Mouse (Mus musculus): Measurements from ENCODE around the gene Zdhhc8. TPM values are rescaled to one million over a fixed set of nuclear protein-coding genes. Genes with fewer than 3 reads are reported as not detected.

The Zdhhc8 gene
- 16.3 and 22.7 TPM in 2 replicates for polyA plus RNA-seq (2015; fragmentation: Nextera tagmentation; extraction: Ambion mirVana)

- no peaks in the 10 kb centered on the region for H3K27me3 ChIP-seq (ENCODE audit: control insufficient read depth, insufficient read depth, low read length)
- peak within 1 kb of the TSS; percentile 82 for H3K4me2 ChIP-seq (ENCODE audit: low read depth, low read length)
- ATAC-seq (replicated peaks; ENCODE audit: extremely low read depth, insufficient read depth, low FRiP score) = peak; percentile 76
- H3K36me3 ChIP-seq (ENCODE audit: control insufficient read depth, insufficient read depth) = peaks cover 10% of the 10 kb centered on the region
- H3K4me3 ChIP-seq (ENCODE audit: low read length) = peak within 1 kb of the TSS; percentile 94
- peaks cover 44% of the 10 kb centered on the region for H3K4me1 ChIP-seq (ENCODE audit: control insufficient read depth, insufficient read depth, low read length)
- H3K9ac ChIP-seq (ENCODE audit: low read length) = peak within 1 kb of the TSS; percentile 95
- peak within 1 kb of the TSS; percentile 96 for H3K27ac ChIP-seq (ENCODE audit: low read length)
- WGBS = under 1% methylated on average over 67 of the region's 79 CpGs
- no peaks in the 10 kb centered on the region for H3K9me3 ChIP-seq (replicated peaks; ENCODE audit: control insufficient read depth, low read length)
Measured at GRCm38 (mm10) chr16:18234671-18235388, at the start of gene Zdhhc8. Zdhhc8 (minus strand) TSS chr16:18235136.

DNA sequence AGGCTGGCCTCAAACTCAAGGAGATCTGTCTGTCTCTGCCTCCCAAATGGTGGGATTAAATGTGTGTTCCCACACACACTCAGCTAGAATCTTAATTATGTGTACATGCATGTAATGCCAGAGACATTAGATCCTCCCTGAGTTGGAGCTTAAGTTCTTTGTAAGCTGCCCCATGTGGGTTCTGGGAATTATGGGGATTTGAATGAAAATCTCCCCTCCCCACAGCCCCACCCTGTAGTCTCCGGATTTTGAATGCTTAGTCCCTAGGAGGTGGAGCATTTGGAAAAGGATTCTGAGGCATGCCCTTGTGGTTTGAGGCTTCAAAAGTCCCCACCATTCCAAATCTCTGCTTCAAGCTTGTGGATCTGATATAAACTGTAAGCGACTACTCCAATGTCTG lies 40.2 kb upstream of the Zdhhc8 start:
- Histone ChIP-seq H3K27me3 (ENCODE audit: control insufficient read depth, insufficient read depth, low read length) (no peaks in the 10 kb centered on the region), H3K4me2 (ENCODE audit: low read depth, low read length) (no peak overlapping the region), H3K36me3 (ENCODE audit: control insufficient read depth, insufficient read depth) (peaks cover 71% of the 10 kb centered on the region), H3K9me3 (replicated peaks; ENCODE audit: control insufficient read depth, low read length) (no peaks in the 10 kb centered on the region), H3K27ac (ENCODE audit: low read length) (no peak overlapping the region), H3K4me3 (ENCODE audit: low read length) (no peak overlapping the region), H3K4me1 (ENCODE audit: control insufficient read depth, insufficient read depth, low read length) (no peaks in the 10 kb centered on the region), H3K9ac (ENCODE audit: low read length) (no peak overlapping the region)
- 77% methylated on average over 2 of the region's 2 CpGs for WGBS
- no peak for ATAC-seq (replicated peaks; ENCODE audit: extremely low read depth, insufficient read depth, low FRiP score)

GRCm38 (mm10) chr16:18268182-18268581 lies 33.2 kb upstream of the Zdhhc8 start:
- Histone ChIP-seq H3K4me2 (ENCODE audit: low read depth, low read length) (no peak overlapping the region), H3K4me3 (ENCODE audit: low read length) (no peak overlapping the region), H3K9me3 (replicated peaks; ENCODE audit: control insufficient read depth, low read length) (no peaks in the 10 kb centered on the region), H3K9ac (ENCODE audit: low read length) (no peak overlapping the region), H3K4me1 (ENCODE audit: control insufficient read depth, insufficient read depth, low read length) (no peaks in the 10 kb centered on the region), H3K36me3 (ENCODE audit: control insufficient read depth, insufficient read depth) (peaks cover 58% of the 10 kb centered on the region), H3K27me3 (ENCODE audit: control insufficient read depth, insufficient read depth, low read length) (no peaks in the 10 kb centered on the region), H3K27ac (ENCODE audit: low read length) (no peak overlapping the region)
- 94% methylated on average over 5 of the region's 5 CpGs for WGBS
- no peak for ATAC-seq (replicated peaks; ENCODE audit: extremely low read depth, insufficient read depth, low FRiP score)

DNA sequence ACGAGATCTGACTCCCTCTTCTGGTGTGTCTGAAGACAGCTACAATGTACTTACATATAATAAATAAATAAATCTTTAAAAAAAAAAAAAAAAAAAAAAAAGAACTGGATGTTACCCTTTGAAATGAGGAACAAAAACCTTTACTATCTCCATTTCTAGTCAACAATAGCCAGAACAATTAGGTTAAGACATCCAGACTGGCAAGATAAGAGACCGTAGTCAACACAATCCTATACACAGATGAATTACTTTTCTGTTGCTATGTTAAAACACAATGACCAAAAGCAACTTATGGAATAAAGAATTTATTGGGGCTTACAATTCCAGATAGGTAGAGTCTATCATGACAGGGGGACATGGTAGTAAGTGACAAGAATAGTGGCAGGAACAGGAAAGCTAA lies 30.1 kb upstream of the Zdhhc8 start:
- WGBS = 81% methylated on average over 2 of the region's 2 CpGs

GRCm38 (mm10) chr16:18258221-18258620 lies 23.3 kb upstream of the Zdhhc8 start, which contains the start of gene Gm49776:
Gm49776 (minus strand) TSS chr16:18258321.
- 88% methylated on average over 2 of the region's 2 CpGs for WGBS
- H3K4me1 ChIP-seq (ENCODE audit: control insufficient read depth, insufficient read depth, low read length) = no peaks in the 10 kb centered on the region
- H3K36me3 ChIP-seq (ENCODE audit: control insufficient read depth, insufficient read depth) = peaks cover 81% of the 10 kb centered on the region
- H3K9ac ChIP-seq (ENCODE audit: low read length) = no peak within 1 kb of the TSS
- H3K4me3 ChIP-seq (ENCODE audit: low read length) = no peak within 1 kb of the TSS
- no peak for ATAC-seq (replicated peaks; ENCODE audit: extremely low read depth, insufficient read depth, low FRiP score)
- H3K4me2 ChIP-seq (ENCODE audit: low read depth, low read length) = no peak within 1 kb of the TSS
- H3K27me3 ChIP-seq (ENCODE audit: control insufficient read depth, insufficient read depth, low read length) = no peaks in the 10 kb centered on the region
- H3K9me3 ChIP-seq (replicated peaks; ENCODE audit: control insufficient read depth, low read length) = no peaks in the 10 kb centered on the region
- H3K27ac ChIP-seq (ENCODE audit: low read length) = no peak within 1 kb of the TSS

More for the DNA sequence above, 30.1 kb upstream of the Zdhhc8 start:
- H3K4me3 ChIP-seq (ENCODE audit: low read length) = no peak overlapping the region
- H3K4me1 ChIP-seq (ENCODE audit: control insufficient read depth, insufficient read depth, low read length) = no peaks in the 10 kb centered on the region
- H3K4me2 ChIP-seq (ENCODE audit: low read depth, low read length) = no peak overlapping the region
- no peaks in the 10 kb centered on the region for H3K9me3 ChIP-seq (replicated peaks; ENCODE audit: control insufficient read depth, low read length)
- H3K27ac ChIP-seq (ENCODE audit: low read length) = no peak overlapping the region
- no peak overlapping the region for H3K9ac ChIP-seq (ENCODE audit: low read length)
- no peak for ATAC-seq (replicated peaks; ENCODE audit: extremely low read depth, insufficient read depth, low FRiP score)
- peaks cover 60% of the 10 kb centered on the region for H3K36me3 ChIP-seq (ENCODE audit: control insufficient read depth, insufficient read depth)
- H3K27me3 ChIP-seq (ENCODE audit: control insufficient read depth, insufficient read depth, low read length) = no peaks in the 10 kb centered on the region

GRCm38 (mm10) chr16:18253866-18254265 lies 18.9 kb upstream of the Zdhhc8 start:
- H3K4me3 ChIP-seq (ENCODE audit: low read length) = no peak overlapping the region
- no peak overlapping the region for H3K9ac ChIP-seq (ENCODE audit: low read length)
- H3K9me3 ChIP-seq (replicated peaks; ENCODE audit: control insufficient read depth, low read length) = no peaks in the 10 kb centered on the region
- no peak overlapping the region for H3K4me2 ChIP-seq (ENCODE audit: low read depth, low read length)
- peaks cover 17% of the 10 kb centered on the region for H3K4me1 ChIP-seq (ENCODE audit: control insufficient read depth, insufficient read depth, low read length)
- 80% methylated on average over 1 of the region's 1 CpGs for WGBS
- no peaks in the 10 kb centered on the region for H3K27me3 ChIP-seq (ENCODE audit: control insufficient read depth, insufficient read depth, low read length)
- no peak for ATAC-seq (replicated peaks; ENCODE audit: extremely low read depth, insufficient read depth, low FRiP score)
- H3K27ac ChIP-seq (ENCODE audit: low read length) = no peak overlapping the region
- peaks cover 64% of the 10 kb centered on the region for H3K36me3 ChIP-seq (ENCODE audit: control insufficient read depth, insufficient read depth)

- H3K27ac ChIP-seq (ENCODE audit: low read length) = no peak overlapping the region
- peaks cover 54% of the 10 kb centered on the region for H3K36me3 ChIP-seq (ENCODE audit: control insufficient read depth, insufficient read depth)
- peaks cover 17% of the 10 kb centered on the region for H3K4me1 ChIP-seq (ENCODE audit: control insufficient read depth, insufficient read depth, low read length)
- no peak overlapping the region for H3K4me2 ChIP-seq (ENCODE audit: low read depth, low read length)
- no peaks in the 10 kb centered on the region for H3K9me3 ChIP-seq (replicated peaks; ENCODE audit: control insufficient read depth, low read length)
- H3K9ac ChIP-seq (ENCODE audit: low read length) = no peak overlapping the region
- H3K27me3 ChIP-seq (ENCODE audit: control insufficient read depth, insufficient read depth, low read length) = no peaks in the 10 kb centered on the region
- no peak overlapping the region for H3K4me3 ChIP-seq (ENCODE audit: low read length)
- no peak for ATAC-seq (replicated peaks; ENCODE audit: extremely low read depth, insufficient read depth, low FRiP score)
- WGBS = 77% methylated on average over 6 of the region's 6 CpGs
Measured at GRCm38 (mm10) chr16:18252736-18253135, 17.8 kb upstream of the Zdhhc8 start.

DNA sequence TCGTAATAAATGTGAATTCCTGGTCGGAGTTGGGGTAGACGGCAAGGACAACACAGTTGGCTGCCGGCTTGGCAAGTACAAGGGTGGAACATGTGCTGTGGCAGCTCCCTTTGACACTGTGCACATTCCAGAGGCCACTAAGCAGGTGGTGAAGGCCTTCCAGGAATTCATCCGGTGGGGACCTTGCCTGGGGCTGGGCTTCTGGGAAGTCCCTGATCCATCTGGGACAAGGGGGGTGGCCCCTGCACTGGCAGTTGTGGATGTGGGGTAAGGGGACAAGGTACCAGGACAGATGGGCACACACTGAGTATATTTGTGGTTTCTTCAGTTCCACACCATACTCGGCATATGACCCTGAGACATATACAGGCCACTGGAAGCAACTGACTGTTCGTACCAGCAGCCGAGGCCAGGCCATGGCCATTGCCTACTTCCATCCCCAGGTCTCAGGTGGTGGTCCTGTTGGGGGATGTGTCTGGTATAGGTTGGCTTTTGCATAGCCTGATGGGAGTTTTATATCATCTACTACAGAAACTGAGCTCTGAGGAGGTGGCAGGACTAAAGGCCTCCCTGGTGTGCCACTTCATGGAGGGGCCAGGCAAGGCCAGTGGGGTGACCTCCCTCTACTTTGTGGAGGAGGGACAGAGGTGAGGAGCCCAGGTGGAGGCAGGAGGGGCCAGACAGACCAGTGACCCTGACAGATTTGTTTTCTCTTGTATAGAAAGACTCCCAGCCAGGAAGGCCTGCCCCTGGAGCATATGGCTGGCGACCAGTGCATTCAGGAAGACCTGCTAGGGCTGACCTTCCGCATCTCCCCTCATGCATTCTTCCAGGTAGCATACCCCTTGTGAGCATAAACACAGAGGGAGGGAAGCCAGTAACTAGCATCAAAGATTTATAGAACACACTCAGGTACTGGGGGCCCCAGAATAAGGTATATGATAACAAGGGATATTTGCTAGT lies 16.2 kb upstream of the Zdhhc8 start:
- peak overlapping the region; percentile 89 for H3K4me2 ChIP-seq (ENCODE audit: low read depth, low read length)
- H3K9me3 ChIP-seq (replicated peaks; ENCODE audit: control insufficient read depth, low read length) = no peaks in the 10 kb centered on the region
- peaks cover 26% of the 10 kb centered on the region for H3K4me1 ChIP-seq (ENCODE audit: control insufficient read depth, insufficient read depth, low read length)
- H3K9ac ChIP-seq (ENCODE audit: low read length) = peak overlapping the region; percentile 39; the same call in 1 of the 2 replicates
- no peak overlapping the region for H3K27ac ChIP-seq (ENCODE audit: low read length)
- WGBS = 59% methylated on average over 10 of the region's 10 CpGs
- H3K36me3 ChIP-seq (ENCODE audit: control insufficient read depth, insufficient read depth) = peaks cover 46% of the 10 kb centered on the region
- H3K27me3 ChIP-seq (ENCODE audit: control insufficient read depth, insufficient read depth, low read length) = no peaks in the 10 kb centered on the region
- no peak for ATAC-seq (replicated peaks; ENCODE audit: extremely low read depth, insufficient read depth, low FRiP score)
- no peak overlapping the region for H3K4me3 ChIP-seq (ENCODE audit: low read length)

All from heart, embryonic 16.5 days (tissue).